Mouse (Mus musculus) neural tube, embryonic 11.5 days (tissue): Measurements from ENCODE around the gene Foxn3. TPM values are rescaled to one million over a fixed set of nuclear protein-coding genes. Genes with fewer than 3 reads are reported as not detected.

Experiments used
- ATAC-seq: fragments of 200-750 bp; cut with Nextera tagmentation; 2 replicates; pipeline ENCODE4 v1.8.0; 2017; ENCODE audit warnings: moderate number of reproducible peaks, mild to moderate bottlenecking, moderate TSS enrichment, moderate library complexity; ENCODE audit not compliant: insufficient read depth, low FRiP score, low TSS enrichment
- DNase-seq: peaks from one replicate; pipeline ENCODE4 v3.0.0-alpha.2; 2015; ENCODE audit warnings: low spot score
- H3K27ac ChIP-seq: fragments of 300-500 bp; sonication (generic); 2 replicates; pipeline ENCODE4 v1.5.1; 2014; ENCODE audit warnings: low read depth, mild to moderate bottlenecking, low read length
- H3K27me3 ChIP-seq: fragments of 300-500 bp; sonication (generic); 2 replicates; pipeline ENCODE4 v1.6.1; 2014; ENCODE audit warnings: mild to moderate bottlenecking, low read length, mixed read lengths; ENCODE audit not compliant: control insufficient read depth, insufficient read depth
- H3K36me3 ChIP-seq: fragments of 300-500 bp; sonication (generic); 2 replicates; pipeline ENCODE4 v1.6.1; 2014; ENCODE audit warnings: mild to moderate bottlenecking, low read length, moderate library complexity, mixed read lengths; ENCODE audit not compliant: control insufficient read depth, insufficient read depth
- H3K4me1 ChIP-seq: fragments of 300-500 bp; sonication (generic); 2 replicates; pipeline ENCODE4 v1.6.1; 2014; ENCODE audit warnings: low read length, mixed read lengths; ENCODE audit not compliant: control insufficient read depth, insufficient read depth
- H3K4me2 ChIP-seq: fragments of 300-500 bp; sonication (generic); 2 replicates; pipeline ENCODE4 v1.6.1; 2014; ENCODE audit warnings: low read depth, mild to moderate bottlenecking, moderate library complexity
- H3K4me3 ChIP-seq: fragments of 300-500 bp; sonication (generic); 2 replicates; pipeline ENCODE4 v1.5.1; 2014; ENCODE audit warnings: low read depth, low read length
- H3K9ac ChIP-seq: fragments of 300-500 bp; sonication (generic); 2 replicates; pipeline ENCODE4 v1.6.1; 2014; ENCODE audit warnings: mild to moderate bottlenecking, low read length
- H3K9me3 ChIP-seq: fragments of 300-500 bp; sonication (generic); 2 replicates; pipeline ENCODE4 v1.6.1; 2016; ENCODE audit warnings: low read length; ENCODE audit not compliant: control insufficient read depth
- WGBS: fragments of 180-500 bp; shearing (Covaris S2); extraction: QIAGEN DNeasy Blood & Tissue Kit; methylation state at CpG from one replicate; pipeline ENCODE4 v1.1.7; 2014; 5-methylcytosine and 5-hydroxymethylcytosine counted together
- polyA plus RNA-seq: library from polyadenylated mRNA; unstranded; fragments of >200 nt; fragmentation: Nextera tagmentation; extraction: Ambion mirVana; gene quantifications from 2 replicates; pipeline ENCODE4 v1.2.1, GENCODE M21; 2014

The Foxn3 gene
- polyA plus RNA-seq, 1 experiment from 2014 or later: 85.8 TPM

DNA sequence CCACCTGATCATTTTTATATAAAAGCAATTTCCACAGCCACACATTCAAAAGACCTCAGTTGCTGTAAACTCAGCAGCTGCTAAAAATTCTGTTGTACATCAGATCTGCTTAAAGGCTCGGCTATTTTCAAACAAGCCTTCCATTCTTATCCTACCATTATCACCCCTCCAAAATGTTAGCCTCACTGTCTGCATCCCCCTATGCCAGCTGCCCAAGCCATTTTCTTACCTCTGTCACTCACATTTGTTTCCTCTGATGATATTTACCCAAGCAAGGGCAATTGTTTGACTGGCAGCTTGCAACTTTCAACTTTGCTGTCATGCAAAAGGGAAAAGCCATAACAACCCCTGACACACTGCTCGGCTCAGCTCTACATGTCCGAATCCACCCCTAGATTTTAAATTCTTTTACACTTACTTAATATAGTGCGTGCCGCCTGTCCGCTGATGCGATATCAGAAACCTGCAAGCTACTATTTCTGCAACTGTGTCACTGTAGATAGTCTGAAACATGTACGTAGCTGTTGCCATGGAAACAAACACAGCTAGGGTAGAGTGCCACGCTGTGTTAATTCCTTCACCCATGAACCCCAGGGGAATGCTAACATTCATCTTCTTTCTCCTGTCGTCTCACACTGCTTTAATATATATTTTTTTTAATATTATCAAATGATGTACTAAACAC lies 105.7 kb downstream of the Foxn3 start:
- H3K4me2 ChIP-seq: no peak overlapping the region
- H3K36me3 ChIP-seq: no peaks in the 10 kb centered on the region
- no peak overlapping the region for H3K9ac ChIP-seq
- H3K9me3 ChIP-seq: no peaks in the 10 kb centered on the region
- DNase-seq: no peak
- no peak for ATAC-seq
- WGBS: 75% methylated on average over 10 of the region's 10 CpGs
- H3K27me3 ChIP-seq: no peaks in the 10 kb centered on the region
- no peak overlapping the region for H3K27ac ChIP-seq
- H3K4me1 ChIP-seq: peaks cover 7% of the 10 kb centered on the region; the same call in 1 of the 2 replicates
- H3K4me3 ChIP-seq: no peak overlapping the region

DNA sequence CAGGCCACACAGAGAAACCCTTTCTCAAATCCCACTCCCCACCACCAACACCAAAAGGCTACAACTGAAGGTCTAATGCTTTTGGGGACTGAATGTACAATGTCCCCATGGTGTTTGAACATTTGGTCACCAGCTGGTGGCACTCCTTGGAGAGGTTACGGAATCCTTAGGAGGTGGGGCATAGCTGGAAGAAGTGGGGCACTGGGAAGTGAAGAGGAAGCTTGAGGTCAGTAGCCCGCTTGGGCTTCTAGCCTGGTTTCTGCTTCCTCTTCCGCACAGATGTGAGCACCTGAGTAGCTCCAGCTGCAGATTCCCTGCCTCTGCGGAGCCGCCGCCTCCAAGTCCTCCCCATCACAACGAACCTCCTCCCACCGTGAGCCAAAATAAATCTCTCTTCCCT lies 107.8 kb downstream of the Foxn3 start:
- Histone ChIP-seq H3K4me2 (no peak overlapping the region), H3K9me3 (no peaks in the 10 kb centered on the region), H3K9ac (no peak overlapping the region), H3K4me3 (no peak overlapping the region), H3K27me3 (no peaks in the 10 kb centered on the region), H3K27ac (no peak overlapping the region), H3K36me3 (no peaks in the 10 kb centered on the region), H3K4me1 (peaks cover 7% of the 10 kb centered on the region; the same call in 1 of the 2 replicates)
- ATAC-seq: no peak
- no peak for DNase-seq
- WGBS: 91% methylated on average over 8 of the region's 8 CpGs

DNA sequence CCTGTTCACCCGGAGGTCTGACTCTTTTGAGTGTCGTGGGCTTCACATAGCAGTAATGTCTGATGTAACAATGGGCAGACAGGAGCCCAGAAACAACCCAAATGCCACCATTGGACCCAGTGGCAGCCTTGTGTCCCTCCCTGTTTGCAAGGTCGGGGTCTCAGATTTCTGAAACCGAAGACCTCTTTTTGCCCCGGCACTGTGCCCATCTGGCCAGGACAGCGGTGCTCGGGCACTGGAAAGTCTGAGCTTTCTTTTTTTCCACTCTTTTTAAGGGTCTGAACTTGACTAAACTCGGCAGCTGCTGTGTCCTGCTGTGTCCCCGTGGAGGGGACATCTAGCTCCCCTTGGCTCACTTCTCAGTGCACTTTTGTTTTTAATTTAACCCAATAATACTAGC lies 109.0 kb downstream of the Foxn3 start:
- Histone ChIP-seq H3K27ac (no peak overlapping the region), H3K9ac (no peak overlapping the region), H3K4me1 (peaks cover 7% of the 10 kb centered on the region; the same call in 1 of the 2 replicates), H3K4me3 (no peak overlapping the region), H3K4me2 (no peak overlapping the region), H3K27me3 (no peaks in the 10 kb centered on the region), H3K36me3 (no peaks in the 10 kb centered on the region), H3K9me3 (no peaks in the 10 kb centered on the region)
- ATAC-seq (no peak), DNase-seq (no peak)
- WGBS: 60% methylated on average over 9 of the region's 9 CpGs

DNA sequence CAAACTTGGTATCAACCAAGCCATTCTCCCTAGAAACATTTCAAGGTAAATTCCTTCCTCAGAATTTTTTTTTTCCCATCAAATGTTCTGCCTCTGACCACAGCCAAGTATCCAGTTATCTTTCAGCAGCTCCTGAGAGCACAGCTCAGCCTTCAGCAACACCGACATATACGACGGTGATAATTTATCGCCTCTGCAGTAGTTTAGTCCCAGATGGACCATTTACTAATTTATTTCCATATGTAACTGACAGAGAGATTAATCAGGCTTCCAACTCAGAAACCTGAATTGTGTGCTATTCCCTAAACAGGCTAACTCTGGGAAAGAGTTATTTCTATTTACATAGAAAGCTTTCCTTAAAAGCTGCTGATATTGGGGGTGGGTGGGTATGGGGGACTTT lies 109.6 kb downstream of the Foxn3 start:
- 45% methylated on average over 4 of the region's 4 CpGs for WGBS
- Histone ChIP-seq H3K27ac (no peak overlapping the region), H3K4me1 (peaks cover 7% of the 10 kb centered on the region; the same call in 1 of the 2 replicates), H3K9me3 (no peaks in the 10 kb centered on the region), H3K27me3 (no peaks in the 10 kb centered on the region), H3K4me3 (no peak overlapping the region), H3K4me2 (no peak overlapping the region), H3K9ac (no peak overlapping the region), H3K36me3 (no peaks in the 10 kb centered on the region)
- DNase-seq: no peak
- ATAC-seq: no peak

DNA sequence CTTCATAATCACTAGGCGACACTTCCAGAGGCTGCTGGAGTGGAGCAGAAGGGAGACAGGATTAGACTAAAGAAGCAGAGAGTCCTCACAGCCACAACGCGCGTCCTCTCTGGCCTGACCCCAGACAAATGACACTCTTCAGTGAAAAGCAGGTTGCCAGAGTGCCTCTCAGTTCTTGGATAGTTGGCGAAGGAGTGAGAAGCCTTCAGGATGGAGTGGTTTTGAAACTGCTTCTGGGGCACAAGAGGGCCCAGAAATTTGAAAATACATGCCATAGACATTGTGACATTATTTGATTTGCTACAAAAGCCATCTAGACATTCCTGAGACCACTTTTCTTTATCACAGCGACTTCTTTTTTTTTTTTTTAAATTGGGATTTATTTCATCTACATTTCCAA lies 113.3 kb downstream of the Foxn3 start:
- Histone ChIP-seq H3K4me2 (no peak overlapping the region), H3K27me3 (no peaks in the 10 kb centered on the region), H3K27ac (no peak overlapping the region), H3K9me3 (no peaks in the 10 kb centered on the region), H3K36me3 (no peaks in the 10 kb centered on the region), H3K9ac (no peak overlapping the region), H3K4me1 (0 out of 2 replicates have a peak, but pooled peaks cover 3% of the 10 kb centered on the region), H3K4me3 (no peak overlapping the region)
- no peak for ATAC-seq
- DNase-seq: no peak
- 95% methylated on average over 6 of the region's 6 CpGs for WGBS

DNA sequence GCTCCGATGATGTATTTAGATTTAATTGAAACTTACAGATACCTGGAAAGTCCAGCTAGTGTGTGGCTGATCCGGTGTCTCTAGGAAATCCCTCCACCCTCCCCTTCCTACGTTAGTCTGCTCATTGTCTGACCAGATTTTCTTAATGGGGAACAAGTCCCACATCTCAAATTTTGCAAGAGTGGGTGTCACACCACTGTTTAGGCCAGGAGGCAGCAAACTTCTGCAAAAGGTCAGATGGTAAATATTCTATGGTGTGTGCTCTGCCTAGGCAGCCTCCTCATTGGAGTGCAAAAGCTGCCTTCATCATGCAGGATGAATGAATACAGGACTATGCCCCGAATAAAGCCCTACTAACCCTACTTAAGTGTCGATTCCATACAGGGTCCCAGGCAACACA lies 115.6 kb downstream of the Foxn3 start:
- WGBS: 93% methylated on average over 5 of the region's 5 CpGs

DNA sequence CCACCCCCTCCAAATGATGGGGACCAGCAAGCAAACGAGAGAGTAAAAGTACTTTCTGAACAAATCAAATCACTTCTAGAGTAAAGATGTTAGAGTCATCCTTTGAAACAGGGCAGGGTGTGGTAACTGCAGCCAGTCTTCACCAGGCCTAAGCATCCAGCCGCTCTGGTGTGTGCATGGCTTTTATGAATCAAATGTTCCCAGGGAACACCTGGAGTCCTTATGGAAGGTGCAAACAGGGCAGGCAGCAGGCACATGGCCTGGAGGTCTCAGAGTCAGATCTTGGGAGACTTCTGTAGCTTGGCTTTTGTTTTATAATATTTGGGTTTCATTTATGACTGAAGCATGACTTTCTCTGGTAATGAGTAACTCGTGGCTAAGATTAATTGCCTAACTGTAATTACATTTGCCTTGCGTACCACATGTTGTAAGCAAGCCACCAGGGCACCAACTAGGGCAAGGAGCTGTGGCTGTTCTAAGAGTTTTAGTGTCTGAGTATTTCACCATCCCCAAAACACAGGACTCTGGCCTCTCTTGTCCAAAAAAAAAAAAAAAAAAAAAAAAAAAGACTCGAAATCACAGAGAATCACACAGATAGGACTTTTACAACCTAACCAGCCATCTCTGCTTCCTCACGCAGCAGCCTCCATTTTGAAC lies 118.2 kb downstream of the Foxn3 start:
- H3K36me3 ChIP-seq: no peaks in the 10 kb centered on the region
- no peak for ATAC-seq
- WGBS: 78% methylated on average over 6 of the region's 6 CpGs

More for the DNA sequence above, 115.6 kb downstream of the Foxn3 start:
- H3K4me2 ChIP-seq: no peak overlapping the region
- DNase-seq (no peak), ATAC-seq (no peak)
- no peaks in the 10 kb centered on the region for H3K27me3 ChIP-seq
- no peak overlapping the region for H3K27ac ChIP-seq
- H3K9me3 ChIP-seq: no peaks in the 10 kb centered on the region
- H3K9ac ChIP-seq: no peak overlapping the region
- no peak overlapping the region for H3K4me3 ChIP-seq
- no peaks in the 10 kb centered on the region for H3K36me3 ChIP-seq
- no peaks in the 10 kb centered on the region for H3K4me1 ChIP-seq

DNA sequence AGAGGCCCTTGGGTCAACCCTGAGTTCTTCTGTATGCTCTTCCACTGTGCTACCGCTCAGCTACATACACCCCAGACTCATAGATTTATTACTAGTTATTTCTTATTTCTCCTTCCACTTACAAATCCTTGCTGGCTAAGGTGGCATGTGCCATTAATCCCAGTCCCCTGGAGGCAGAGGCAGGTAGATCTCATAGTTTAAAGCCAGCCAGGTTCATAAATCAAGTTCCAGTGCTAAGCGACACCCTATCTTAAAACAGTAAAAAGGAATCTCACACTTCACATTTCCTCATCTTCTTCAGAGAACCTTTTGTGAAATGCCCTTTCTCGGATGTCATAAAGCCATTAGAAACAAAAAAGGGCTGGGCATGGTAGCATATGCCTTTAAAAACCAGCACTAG lies 120.6 kb downstream of the Foxn3 start:
- H3K27ac ChIP-seq: no peak overlapping the region
- H3K4me3 ChIP-seq: no peak overlapping the region
- 89% methylated on average over 3 of the region's 3 CpGs for WGBS
- 0 out of 2 replicates have a peak, but pooled peaks cover 3% of the 10 kb centered on the region for H3K4me1 ChIP-seq
- no peaks in the 10 kb centered on the region for H3K27me3 ChIP-seq
- ATAC-seq: no peak
- no peak for DNase-seq
- H3K4me2 ChIP-seq: no peak overlapping the region
- no peak overlapping the region for H3K9ac ChIP-seq
- no peaks in the 10 kb centered on the region for H3K36me3 ChIP-seq
- no peaks in the 10 kb centered on the region for H3K9me3 ChIP-seq

More for the DNA sequence above, 118.2 kb downstream of the Foxn3 start:
- Histone ChIP-seq H3K4me2 (no peak overlapping the region), H3K27me3 (no peaks in the 10 kb centered on the region), H3K4me1 (0 out of 2 replicates have a peak, but pooled peaks cover 3% of the 10 kb centered on the region), H3K9me3 (no peaks in the 10 kb centered on the region), H3K9ac (no peak overlapping the region), H3K27ac (no peak overlapping the region), H3K4me3 (no peak overlapping the region)
- no peak for DNase-seq

DNA sequence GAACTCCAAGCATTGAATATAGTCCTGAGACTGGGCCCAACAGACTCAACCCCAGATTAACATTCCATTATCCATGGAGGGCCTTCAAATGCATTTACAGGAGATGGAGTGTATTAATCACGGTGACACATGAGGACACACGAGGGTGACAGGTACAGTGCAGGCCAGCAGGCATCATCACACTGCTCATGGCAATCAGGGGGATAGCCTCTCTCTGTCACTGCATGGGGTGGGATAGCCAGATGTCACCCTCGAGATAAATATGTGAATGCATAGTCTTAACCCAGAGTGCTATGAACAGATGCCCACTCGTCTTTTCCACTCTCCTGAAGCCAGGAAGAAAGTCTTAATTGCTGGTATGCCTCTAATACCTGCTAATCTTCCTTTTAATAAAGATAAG lies 122.4 kb downstream of the Foxn3 start:
- H3K4me2 ChIP-seq: no peak overlapping the region
- no peak overlapping the region for H3K27ac ChIP-seq
- H3K36me3 ChIP-seq: no peaks in the 10 kb centered on the region
- H3K4me3 ChIP-seq: no peak overlapping the region
- WGBS: 86% methylated on average over 4 of the region's 4 CpGs
- 0 out of 2 replicates have a peak, but pooled peaks cover 3% of the 10 kb centered on the region for H3K4me1 ChIP-seq
- ATAC-seq: no peak
- H3K27me3 ChIP-seq: no peaks in the 10 kb centered on the region
- no peak overlapping the region for H3K9ac ChIP-seq
- DNase-seq: no peak
- H3K9me3 ChIP-seq: no peaks in the 10 kb centered on the region
